Mouse (Mus musculus): ENCODE results near the gene Agps.

DNA sequence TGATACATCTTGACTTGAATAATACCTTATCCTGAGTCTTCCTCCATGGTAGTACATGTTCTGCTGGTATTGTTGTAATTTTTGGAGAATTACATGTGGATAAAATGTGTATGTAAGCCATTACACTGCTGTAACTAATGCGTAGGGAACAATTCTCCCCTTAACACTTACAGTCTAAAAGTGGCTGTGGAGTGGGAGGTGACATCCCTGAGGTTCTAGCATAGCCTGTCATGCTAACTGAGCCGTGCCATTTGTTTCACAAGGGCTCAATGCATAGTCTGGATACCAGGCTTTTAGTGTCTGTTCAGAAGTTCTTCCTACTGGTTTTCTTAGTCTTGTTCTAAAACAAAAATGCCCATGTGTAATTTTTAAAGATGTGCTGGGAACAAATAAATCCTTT is 99.0 kb downstream of the Agps start:
- TF ChIP-seq CTCF (IDR thresholded peaks at IDR 0.05; ENCODE audit: borderline replicate concordance, extremely low read depth, insufficient read depth, insufficient read length) (no peak), POLR2A (IDR thresholded peaks at IDR 0.05; ENCODE audit: borderline replicate concordance, extremely low read depth, insufficient read depth, insufficient read length, poor library complexity, severe bottlenecking) (no peak)

All from brain, embryonic 14.5 days (tissue).